Mouse (Mus musculus): ENCODE measurements at regions not wholly inside any gene's neighbourhood (a gene's known extent, or its start where the extent isn't known, plus 50 kb on each side); places are given as distances from the start of the nearest gene placed in this dataset.

DNA sequence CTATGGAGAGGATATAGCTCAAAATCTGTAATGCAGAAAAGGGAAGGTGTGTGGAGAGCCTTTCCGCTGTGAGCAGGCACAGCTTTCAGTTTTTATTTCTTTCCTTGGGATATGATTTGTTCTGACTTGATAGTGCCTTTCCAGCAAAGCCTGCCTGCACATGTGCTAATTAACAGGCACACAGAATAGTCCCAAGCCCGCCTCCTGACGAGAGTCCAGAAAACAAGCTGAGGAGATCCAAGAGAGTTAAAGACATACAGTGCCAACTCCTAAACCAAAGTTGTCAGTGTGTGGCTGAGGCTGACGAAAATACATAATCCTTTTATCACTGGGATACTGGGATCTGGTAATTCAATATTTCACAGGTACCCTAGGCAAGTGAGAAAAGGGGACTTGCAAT is 224.8 kb upstream of the Gria1 start:
- Histone ChIP-seq H3K36me3 (no peaks in the 10 kb centered on the region), H3K4me3 (replicated peaks) (no peak overlapping the region), H3K4me2 (no peak overlapping the region), H3K9me3 (replicated peaks) (no peaks in the 10 kb centered on the region), H3K27ac (no peak overlapping the region), H3K27me3 (no peaks in the 10 kb centered on the region), H3K4me1 (no peaks in the 10 kb centered on the region), H3K9ac (no peak overlapping the region)
- 83% methylated on average over 4 of the region's 4 CpGs for WGBS
- ATAC-seq (replicated peaks; ENCODE audit: low FRiP score) = no peak

DNA sequence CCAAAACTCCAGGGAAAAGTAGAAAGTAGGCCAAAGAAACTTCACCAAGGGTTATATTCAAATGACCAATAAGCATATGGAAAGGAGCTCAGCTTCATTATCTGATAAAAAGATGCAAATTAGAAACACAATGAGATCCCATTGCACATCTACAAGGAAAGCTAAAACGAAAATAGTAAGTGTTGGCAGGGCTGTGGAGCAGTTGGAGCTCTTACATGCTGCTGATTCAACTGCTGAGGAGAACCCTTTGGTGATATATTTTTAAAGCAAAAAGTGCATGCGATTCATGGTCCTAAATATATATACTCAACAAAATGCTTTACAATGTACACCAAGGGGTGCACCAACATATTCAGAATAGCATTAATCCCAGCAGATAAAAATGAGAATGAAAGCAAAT is 218.5 kb upstream of the Gria1 start:
- 78% methylated on average over 2 of the region's 2 CpGs for WGBS
- ATAC-seq (replicated peaks; ENCODE audit: low FRiP score) = no peak
- no peak overlapping the region for H3K27ac ChIP-seq
- H3K4me2 ChIP-seq = no peak overlapping the region
- H3K4me1 ChIP-seq = no peaks in the 10 kb centered on the region
- H3K4me3 ChIP-seq (replicated peaks) = no peak overlapping the region
- H3K9me3 ChIP-seq (replicated peaks) = no peaks in the 10 kb centered on the region
- no peak overlapping the region for H3K9ac ChIP-seq
- no peaks in the 10 kb centered on the region for H3K27me3 ChIP-seq
- H3K36me3 ChIP-seq = no peaks in the 10 kb centered on the region

DNA sequence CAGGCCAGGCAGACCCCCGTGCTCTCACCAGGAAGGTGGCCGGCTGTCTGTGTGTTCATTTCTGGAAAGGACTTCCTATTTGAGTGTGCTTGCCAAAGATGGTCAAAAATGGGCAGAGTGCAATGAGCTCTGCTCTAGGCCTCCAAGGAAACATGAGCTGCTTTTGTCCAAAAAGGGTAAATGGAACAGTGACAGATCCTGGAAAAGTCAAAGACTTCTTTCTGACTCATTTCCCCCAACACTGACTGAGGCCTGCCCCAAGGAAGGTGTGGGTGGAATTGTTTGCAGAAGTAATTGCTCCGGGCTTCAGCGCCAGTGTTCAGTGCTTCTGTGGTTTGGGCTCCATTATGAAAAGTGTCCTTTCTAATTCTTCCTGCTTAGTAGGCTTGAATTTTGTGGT is 203.9 kb upstream of the Gria1 start:
- no peak overlapping the region for H3K4me3 ChIP-seq (replicated peaks)
- WGBS = 89% methylated on average over 4 of the region's 4 CpGs
- H3K4me2 ChIP-seq = no peak overlapping the region
- H3K36me3 ChIP-seq = no peaks in the 10 kb centered on the region
- H3K27me3 ChIP-seq = no peaks in the 10 kb centered on the region
- H3K4me1 ChIP-seq = no peaks in the 10 kb centered on the region
- ATAC-seq (replicated peaks; ENCODE audit: low FRiP score) = no peak
- H3K9me3 ChIP-seq (replicated peaks) = no peaks in the 10 kb centered on the region
- H3K27ac ChIP-seq = no peak overlapping the region
- no peak overlapping the region for H3K9ac ChIP-seq

DNA sequence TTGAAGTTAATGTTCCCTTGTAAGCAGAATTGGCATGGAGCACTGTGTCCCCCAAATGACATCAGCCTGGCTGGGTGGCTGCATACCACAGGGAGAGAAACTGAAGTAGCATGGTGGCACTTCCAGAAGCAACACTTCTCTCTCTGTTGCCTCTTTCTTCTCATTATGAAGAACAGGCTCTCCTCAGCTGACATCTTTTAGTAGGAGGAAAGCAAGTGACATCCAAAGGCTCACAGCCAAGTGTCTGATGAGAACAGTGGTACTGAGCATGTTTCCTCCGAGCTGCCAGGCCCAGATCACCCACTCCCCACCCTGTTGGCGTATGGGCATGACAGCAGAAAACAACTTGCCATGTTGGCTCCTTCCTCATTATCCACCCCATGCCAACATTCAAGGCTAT is 201.0 kb upstream of the Gria1 start:
- Histone ChIP-seq H3K9me3 (replicated peaks) (no peaks in the 10 kb centered on the region), H3K27me3 (no peaks in the 10 kb centered on the region), H3K4me1 (no peaks in the 10 kb centered on the region), H3K27ac (no peak overlapping the region), H3K9ac (no peak overlapping the region), H3K4me2 (no peak overlapping the region), H3K36me3 (no peaks in the 10 kb centered on the region), H3K4me3 (replicated peaks) (no peak overlapping the region)
- ATAC-seq (replicated peaks; ENCODE audit: low FRiP score) = no peak
- 92% methylated on average over 2 of the region's 2 CpGs for WGBS

DNA sequence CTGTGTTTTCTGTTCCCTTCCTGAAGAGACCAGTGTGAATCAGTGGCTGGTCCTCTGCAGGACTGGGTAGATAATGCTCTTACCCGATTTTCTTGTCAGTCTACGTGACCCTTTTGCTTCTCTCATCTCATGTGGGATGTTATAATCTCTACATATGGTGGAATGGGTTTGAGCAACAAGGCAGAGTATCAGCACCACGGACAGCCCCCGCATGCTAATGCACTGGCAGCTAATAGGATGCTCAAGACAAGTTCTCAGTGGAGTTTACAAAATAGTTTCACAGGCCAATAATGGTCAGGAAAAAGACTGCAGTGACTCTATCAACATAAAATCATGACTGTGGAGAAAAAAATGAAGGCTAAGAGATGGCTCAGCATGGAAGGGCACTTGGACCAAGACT is 199.1 kb upstream of the Gria1 start:
- no peak overlapping the region for H3K9ac ChIP-seq
- no peaks in the 10 kb centered on the region for H3K9me3 ChIP-seq (replicated peaks)
- no peaks in the 10 kb centered on the region for H3K36me3 ChIP-seq
- H3K27me3 ChIP-seq = no peaks in the 10 kb centered on the region
- H3K4me2 ChIP-seq = no peak overlapping the region
- no peak overlapping the region for H3K4me3 ChIP-seq (replicated peaks)
- 48% methylated on average over 4 of the region's 4 CpGs for WGBS
- H3K27ac ChIP-seq = no peak overlapping the region
- ATAC-seq (replicated peaks; ENCODE audit: low FRiP score) = no peak
- H3K4me1 ChIP-seq = no peaks in the 10 kb centered on the region

DNA sequence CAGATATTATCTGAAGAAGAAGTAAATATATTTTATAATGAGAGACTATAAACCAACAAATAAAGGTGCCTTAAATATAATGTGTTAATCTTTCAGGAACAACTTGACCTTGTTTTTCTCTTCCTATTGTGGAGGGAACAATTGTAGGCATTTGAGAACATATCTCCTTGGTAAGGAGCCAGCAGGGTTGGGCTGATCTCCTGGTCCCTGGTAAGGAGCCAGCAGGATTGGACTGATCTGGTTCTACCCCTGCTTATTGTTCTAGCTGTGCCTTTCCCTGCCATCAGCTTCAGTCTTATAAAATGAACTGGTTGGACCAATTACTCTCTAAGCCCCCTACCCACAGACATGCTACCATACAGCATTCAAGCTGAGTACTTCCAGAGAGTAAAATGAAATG is 187.7 kb upstream of the Gria1 start:
- H3K9me3 ChIP-seq (replicated peaks) = no peaks in the 10 kb centered on the region
- H3K4me1 ChIP-seq = no peaks in the 10 kb centered on the region
- ATAC-seq (replicated peaks; ENCODE audit: low FRiP score) = no peak
- H3K9ac ChIP-seq = no peak overlapping the region
- H3K36me3 ChIP-seq = no peaks in the 10 kb centered on the region
- no peaks in the 10 kb centered on the region for H3K27me3 ChIP-seq
- no peak overlapping the region for H3K27ac ChIP-seq
- H3K4me2 ChIP-seq = no peak overlapping the region
- H3K4me3 ChIP-seq (replicated peaks) = no peak overlapping the region

DNA sequence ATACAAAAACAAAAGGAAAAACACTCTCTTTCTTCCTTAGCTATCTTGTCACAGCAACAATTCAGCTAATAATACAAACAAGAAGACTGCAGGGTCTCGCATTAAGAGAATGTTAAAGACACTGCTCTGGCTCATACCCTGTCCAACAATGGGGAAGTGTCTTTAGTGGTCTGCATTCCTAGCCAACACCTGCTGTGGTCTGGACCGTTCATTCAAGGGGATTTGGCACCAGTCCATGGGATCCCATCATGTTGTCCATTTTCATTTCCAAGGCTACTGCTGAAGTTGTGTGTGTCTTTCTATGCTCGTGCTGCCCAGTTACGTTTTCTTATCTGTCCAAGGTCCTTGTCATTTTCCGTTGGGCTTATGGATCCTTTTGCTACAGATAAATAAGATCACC is 183.7 kb upstream of the Gria1 start:
- Histone ChIP-seq H3K4me3 (replicated peaks) (no peak overlapping the region), H3K4me1 (no peaks in the 10 kb centered on the region), H3K9ac (no peak overlapping the region), H3K36me3 (no peaks in the 10 kb centered on the region), H3K27me3 (no peaks in the 10 kb centered on the region), H3K9me3 (replicated peaks) (no peaks in the 10 kb centered on the region), H3K27ac (no peak overlapping the region), H3K4me2 (no peak overlapping the region)
- 88% methylated on average over 5 of the region's 5 CpGs for WGBS
- no peak for ATAC-seq (replicated peaks; ENCODE audit: low FRiP score)

DNA sequence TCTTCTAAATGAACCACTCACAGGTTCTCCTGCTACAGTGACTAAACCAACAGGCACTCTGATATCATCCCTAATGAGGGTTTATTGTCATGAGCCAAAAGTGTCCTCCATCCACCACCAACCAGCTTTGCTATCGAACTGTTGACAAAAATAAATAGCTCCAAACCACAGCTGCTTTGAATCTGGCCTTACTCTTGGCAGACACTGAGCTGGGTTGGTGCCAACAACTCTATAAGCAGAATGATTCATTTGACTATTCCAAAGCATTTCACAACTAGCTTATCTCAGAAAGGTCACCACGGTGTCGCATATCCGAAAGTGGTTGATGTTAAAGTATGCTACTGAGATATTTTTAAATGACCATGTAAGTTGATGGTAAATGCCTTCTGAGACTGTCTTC is 148.5 kb upstream of the Gria1 start:
- no peaks in the 10 kb centered on the region for H3K27me3 ChIP-seq
- WGBS = 55% methylated on average over 4 of the region's 4 CpGs
- ATAC-seq (replicated peaks; ENCODE audit: low FRiP score) = 0 out of 2 replicates have a peak, but pooled peaks have one; percentile 54
- no peak overlapping the region for H3K4me3 ChIP-seq (replicated peaks)
- H3K27ac ChIP-seq = no peak overlapping the region
- no peak overlapping the region for H3K4me2 ChIP-seq
- H3K4me1 ChIP-seq = no peaks in the 10 kb centered on the region
- H3K9me3 ChIP-seq (replicated peaks) = no peaks in the 10 kb centered on the region
- H3K36me3 ChIP-seq = no peaks in the 10 kb centered on the region
- no peak overlapping the region for H3K9ac ChIP-seq

DNA sequence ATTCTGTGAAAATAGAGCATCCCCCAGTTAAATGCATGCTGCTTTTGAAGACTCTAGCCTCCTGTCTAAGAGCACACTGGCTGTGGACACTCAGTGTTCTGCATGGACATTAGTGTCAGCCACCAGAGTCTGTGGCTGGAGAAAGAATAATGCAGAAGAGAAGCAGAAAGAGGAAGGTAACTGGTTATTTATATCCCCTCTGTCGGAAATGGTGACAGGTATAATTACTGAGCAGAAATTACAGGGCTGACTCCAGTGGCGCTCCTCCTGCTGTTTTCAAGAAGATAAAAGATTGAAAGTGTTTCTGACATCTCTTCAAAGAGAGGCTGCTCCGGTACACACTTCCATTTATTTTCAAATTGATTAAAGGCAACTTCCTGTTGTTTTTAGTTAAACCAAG is 139.5 kb upstream of the Gria1 start:
- peak overlapping the region; percentile 6; the same call in 1 of the 2 replicates for H3K27ac ChIP-seq
- WGBS = 5% methylated on average over 3 of the region's 3 CpGs
- H3K4me2 ChIP-seq = no peak overlapping the region
- H3K4me3 ChIP-seq (replicated peaks) = no peak overlapping the region
- H3K36me3 ChIP-seq = no peaks in the 10 kb centered on the region
- no peak for ATAC-seq (replicated peaks; ENCODE audit: low FRiP score)
- H3K9ac ChIP-seq = no peak overlapping the region
- H3K9me3 ChIP-seq (replicated peaks) = no peaks in the 10 kb centered on the region
- H3K4me1 ChIP-seq = peaks cover 7% of the 10 kb centered on the region
- H3K27me3 ChIP-seq = no peaks in the 10 kb centered on the region

DNA sequence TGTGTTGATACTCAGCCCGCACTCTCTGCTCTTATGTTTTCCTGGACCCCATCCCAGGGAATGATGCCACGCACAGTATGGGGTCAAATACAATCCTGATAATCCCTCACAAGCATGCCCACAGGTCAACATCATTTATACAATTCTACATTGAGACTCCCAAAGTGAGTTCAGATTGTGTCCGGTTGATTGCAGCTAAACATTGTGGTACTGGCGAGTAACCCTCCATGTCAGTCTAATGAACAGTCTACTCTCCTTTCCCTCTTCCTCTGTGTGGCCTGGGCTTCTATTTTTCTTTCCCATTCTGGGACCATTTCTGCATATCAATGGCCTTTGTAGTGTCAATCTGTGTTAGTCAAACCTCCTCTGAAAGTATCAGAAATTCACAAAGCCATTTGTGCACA is 112.6 kb upstream of the Gria1 start:
- Histone ChIP-seq H3K4me3 (replicated peaks) (no peak overlapping the region), H3K9ac (no peak overlapping the region), H3K4me2 (no peak overlapping the region), H3K36me3 (no peaks in the 10 kb centered on the region), H3K4me1 (no peaks in the 10 kb centered on the region), H3K9me3 (replicated peaks) (no peaks in the 10 kb centered on the region), H3K27ac (no peak overlapping the region), H3K27me3 (no peaks in the 10 kb centered on the region)
- 90% methylated on average over 4 of the region's 4 CpGs for WGBS
- no peak for ATAC-seq (replicated peaks; ENCODE audit: low FRiP score)

DNA sequence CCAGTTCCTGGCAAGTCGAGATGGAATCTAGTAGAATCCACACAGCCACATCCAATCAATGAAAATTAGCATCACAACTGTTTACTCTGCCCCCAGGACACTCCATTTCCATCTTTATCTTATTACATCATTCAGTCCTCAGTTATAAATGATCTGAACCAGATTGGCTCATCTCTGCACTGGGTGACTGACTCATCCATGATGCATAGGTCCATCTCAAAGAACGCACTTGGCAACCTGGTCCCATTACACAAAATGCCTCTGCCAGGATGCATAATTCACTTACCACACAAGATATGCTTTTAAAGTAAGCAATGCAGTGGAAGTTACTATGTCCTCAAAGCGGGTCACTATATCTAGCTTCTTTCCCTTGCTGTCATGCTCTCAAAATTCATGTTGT is 110.0 kb upstream of the Gria1 start:
- no peaks in the 10 kb centered on the region for H3K27me3 ChIP-seq
- no peak for ATAC-seq (replicated peaks; ENCODE audit: low FRiP score)
- 85% methylated on average over 3 of the region's 3 CpGs for WGBS
- H3K4me3 ChIP-seq (replicated peaks) = no peak overlapping the region
- H3K4me1 ChIP-seq = no peaks in the 10 kb centered on the region
- H3K27ac ChIP-seq = no peak overlapping the region
- H3K9ac ChIP-seq = no peak overlapping the region
- H3K36me3 ChIP-seq = no peaks in the 10 kb centered on the region
- no peak overlapping the region for H3K4me2 ChIP-seq
- no peaks in the 10 kb centered on the region for H3K9me3 ChIP-seq (replicated peaks)

DNA sequence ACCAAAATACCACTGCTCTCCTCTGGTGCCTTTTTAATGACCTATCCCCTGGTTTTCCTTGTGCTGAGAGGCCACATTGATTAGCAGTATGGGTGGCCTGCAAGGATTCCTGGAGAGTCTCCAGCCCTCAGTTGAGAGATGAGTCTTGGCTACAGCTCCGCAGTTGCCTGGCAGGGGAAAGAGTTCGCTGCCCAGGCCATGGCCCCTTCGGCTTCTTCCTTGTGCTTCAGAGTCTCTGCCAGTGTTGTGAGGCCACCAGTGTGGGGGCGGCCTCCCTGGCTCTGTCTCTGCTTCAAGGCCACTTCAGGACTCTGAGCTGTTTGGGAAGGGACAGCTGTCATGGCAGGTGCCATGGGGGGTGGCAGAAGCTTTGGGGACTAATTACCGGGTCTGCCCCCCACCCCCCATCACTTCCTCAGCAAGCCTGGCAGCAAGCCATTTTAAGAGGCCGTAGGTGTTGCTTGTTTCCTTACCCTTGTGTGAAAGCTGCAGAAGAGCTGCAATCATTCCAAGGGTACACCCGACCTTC is 85.8 kb upstream of the Gria1 start:
- ATAC-seq (replicated peaks; ENCODE audit: low FRiP score) = no peak
- no peaks in the 10 kb centered on the region for H3K9me3 ChIP-seq (replicated peaks)
- H3K4me3 ChIP-seq (replicated peaks) = no peak overlapping the region
- no peak overlapping the region for H3K9ac ChIP-seq
- no peaks in the 10 kb centered on the region for H3K27me3 ChIP-seq
- H3K4me2 ChIP-seq = no peak overlapping the region
- H3K36me3 ChIP-seq = no peaks in the 10 kb centered on the region
- WGBS = 76% methylated on average over 7 of the region's 7 CpGs
- H3K4me1 ChIP-seq = no peaks in the 10 kb centered on the region
- no peak overlapping the region for H3K27ac ChIP-seq

DNA sequence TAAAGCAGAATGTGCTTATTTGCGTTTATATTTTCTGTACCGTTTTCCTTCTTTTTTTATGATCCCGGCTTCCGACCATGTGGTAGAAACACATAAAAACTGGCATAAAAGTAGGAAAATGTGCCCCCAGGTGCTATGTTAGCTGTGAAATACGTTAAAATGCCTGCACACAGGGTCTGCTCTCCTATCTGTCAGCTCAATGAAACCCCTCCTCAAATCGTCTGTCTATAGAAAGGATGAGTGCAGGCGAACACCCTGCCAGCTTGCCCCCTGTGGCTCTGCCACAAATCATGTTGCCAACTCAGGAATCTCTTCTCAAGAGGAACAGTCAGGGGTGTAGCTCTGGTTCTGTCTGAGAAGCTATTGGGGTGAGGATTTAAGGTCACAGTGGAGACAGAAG is 78.4 kb upstream of the Gria1 start:
- no peak for ATAC-seq (replicated peaks; ENCODE audit: low FRiP score)
- no peaks in the 10 kb centered on the region for H3K9me3 ChIP-seq (replicated peaks)
- 51% methylated on average over 7 of the region's 7 CpGs for WGBS
- no peaks in the 10 kb centered on the region for H3K27me3 ChIP-seq
- H3K4me1 ChIP-seq = no peaks in the 10 kb centered on the region
- no peak overlapping the region for H3K4me3 ChIP-seq (replicated peaks)
- H3K27ac ChIP-seq = no peak overlapping the region
- H3K4me2 ChIP-seq = no peak overlapping the region
- H3K9ac ChIP-seq = no peak overlapping the region
- no peaks in the 10 kb centered on the region for H3K36me3 ChIP-seq
